Mouse (Mus musculus) megakaryocyte, embryonic 14.5 days (primary cell): ENCODE measurements around the gene Reep6.

ENCODE experiments used
- FLI1 ChIP-seq: IDR thresholded peaks from 2 replicates; pipeline ENCODE4 v1.6.1; 2012; ENCODE audit warnings: low read length, inconsistent platforms, mixed read lengths
- GATA1 ChIP-seq: IDR thresholded peaks from 3 replicates; pipeline ENCODE4 v1.6.1; 2012; ENCODE audit warnings: mixed read lengths, low read length, inconsistent platforms, borderline replicate concordance

DNA sequence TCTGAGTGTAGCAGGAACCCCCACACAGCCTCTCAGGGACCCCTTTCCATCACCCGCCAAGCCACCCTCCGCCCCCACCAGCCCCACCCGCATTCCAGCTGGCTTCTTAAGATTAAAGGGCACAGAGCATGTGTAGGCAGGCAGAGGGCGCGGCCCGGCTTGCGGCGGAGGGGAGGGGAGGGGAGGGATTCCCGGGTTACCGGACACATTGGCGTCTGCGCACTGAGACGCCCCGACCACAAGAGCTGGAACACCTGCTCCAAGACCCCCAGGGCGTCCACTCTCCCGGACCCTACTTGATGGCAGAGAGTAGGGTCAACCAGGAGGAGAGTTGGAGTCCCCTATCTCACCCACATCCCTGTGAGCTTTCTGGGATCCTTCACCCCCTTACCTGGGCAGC lies 15.4 kb downstream of the Reep6 start:
- no peak for TF ChIP-seq GATA1
- TF ChIP-seq FLI1 = no peak
